Mouse (Mus musculus) forebrain, embryonic 11.5 days (tissue): ENCODE measurements at regions not wholly inside any gene's neighbourhood (a gene's known extent, or its start where the extent isn't known, plus 50 kb on each side); places are given as distances from the start of the nearest gene placed in this dataset.

ENCODE experiments used
- ATAC-seq: fragments of 200-750 bp; cut with Nextera tagmentation; replicated peaks from 2 replicates; pipeline ENCODE4 v1.8.0; 2017; ENCODE audit warnings: moderate TSS enrichment; ENCODE audit not compliant: low FRiP score
- DNase-seq: peaks from one replicate; pipeline ENCODE4 v3.0.0-alpha.2; 2017; ENCODE audit warnings: low spot score
- H3K27ac ChIP-seq: fragments of 300-500 bp; sonication (generic); 2 replicates; pipeline ENCODE4 v1.5.1; 2014; ENCODE audit warnings: low read depth, low read length
- H3K27me3 ChIP-seq: fragments of 300-500 bp; sonication (generic); 2 replicates; pipeline ENCODE4 v1.6.1; 2014; ENCODE audit warnings: mild to moderate bottlenecking, low read length, mixed read lengths; ENCODE audit not compliant: control insufficient read depth, insufficient read depth
- H3K36me3 ChIP-seq: fragments of 300-500 bp; sonication (generic); 2 replicates; pipeline ENCODE4 v1.6.1; 2014; ENCODE audit warnings: mild to moderate bottlenecking, low read length, moderate library complexity, mixed read lengths; ENCODE audit not compliant: control insufficient read depth, insufficient read depth
- H3K4me1 ChIP-seq: fragments of 300-500 bp; sonication (generic); replicated peaks from 2 replicates; pipeline ENCODE4 v1.6.1; 2014; ENCODE audit warnings: low read length, mixed read lengths; ENCODE audit not compliant: control insufficient read depth, insufficient read depth
- H3K4me2 ChIP-seq: fragments of 300-500 bp; sonication (generic); 2 replicates; pipeline ENCODE4 v1.6.1; 2014; ENCODE audit warnings: low read depth, mild to moderate bottlenecking, low read length, moderate library complexity, mixed read lengths; ENCODE audit not compliant: severe bottlenecking
- H3K4me3 ChIP-seq: fragments of 300-500 bp; sonication (generic); 2 replicates; pipeline ENCODE4 v1.5.1; 2014; ENCODE audit warnings: low read depth, low read length
- H3K9ac ChIP-seq: fragments of 300-500 bp; sonication (generic); 2 replicates; pipeline ENCODE4 v1.6.1; 2014; ENCODE audit warnings: low read length
- H3K9me3 ChIP-seq: fragments of 300-500 bp; sonication (generic); 2 replicates; pipeline ENCODE4 v1.6.1; 2016; ENCODE audit warnings: low read length, mixed read lengths; ENCODE audit not compliant: control insufficient read depth
- WGBS: fragments of 180-500 bp; shearing (Covaris S2); extraction: QIAGEN DNeasy Blood & Tissue Kit; methylation state at CpG from one replicate; pipeline ENCODE4 v1.1.7; 2014; 5-methylcytosine and 5-hydroxymethylcytosine counted together

- no peak overlapping the region for H3K9ac ChIP-seq
- no peaks in the 10 kb centered on the region for H3K4me1 ChIP-seq
- H3K27ac ChIP-seq: no peak overlapping the region
- no peak for DNase-seq
- ATAC-seq: no peak
- no peak overlapping the region for H3K4me3 ChIP-seq
- WGBS: 89% methylated on average over 9 of the region's 9 CpGs
- no peaks in the 10 kb centered on the region for H3K9me3 ChIP-seq
- H3K4me2 ChIP-seq: no peak overlapping the region
- no peaks in the 10 kb centered on the region for H3K27me3 ChIP-seq
- H3K36me3 ChIP-seq: no peaks in the 10 kb centered on the region
These were observed 479.8 kb downstream of the Tmem182 start for GRCm38 (mm10) chr1:41285221-41285620.

- Histone ChIP-seq H3K4me1 (no peaks in the 10 kb centered on the region), H3K9me3 (no peaks in the 10 kb centered on the region), H3K4me2 (no peak overlapping the region), H3K36me3 (no peaks in the 10 kb centered on the region), H3K9ac (no peak overlapping the region), H3K27me3 (no peaks in the 10 kb centered on the region), H3K4me3 (no peak overlapping the region), H3K27ac (no peak overlapping the region)
- 94% methylated on average over 9 of the region's 9 CpGs for WGBS
- DNase-seq (no peak), ATAC-seq (no peak)
These were observed 480.8 kb downstream of the Tmem182 start for GRCm38 (mm10) chr1:41286221-41286620.

GRCm38 (mm10) chr1:41326861-41327480, 521.6 kb downstream of the Tmem182 start:
- Histone ChIP-seq H3K4me2 (no peak overlapping the region), H3K9me3 (no peaks in the 10 kb centered on the region), H3K27ac (0 out of 2 replicates have a peak overlapping the region, but pooled peaks have one; percentile 14), H3K27me3 (no peaks in the 10 kb centered on the region), H3K4me1 (0 out of 2 replicates have a peak, but pooled peaks cover 2% of the 10 kb centered on the region), H3K36me3 (no peaks in the 10 kb centered on the region), H3K9ac (no peak overlapping the region), H3K4me3 (no peak overlapping the region)
- no peak for DNase-seq
- peak; percentile 70 for ATAC-seq
- WGBS: 16% methylated on average over 3 of the region's 3 CpGs

DNA sequence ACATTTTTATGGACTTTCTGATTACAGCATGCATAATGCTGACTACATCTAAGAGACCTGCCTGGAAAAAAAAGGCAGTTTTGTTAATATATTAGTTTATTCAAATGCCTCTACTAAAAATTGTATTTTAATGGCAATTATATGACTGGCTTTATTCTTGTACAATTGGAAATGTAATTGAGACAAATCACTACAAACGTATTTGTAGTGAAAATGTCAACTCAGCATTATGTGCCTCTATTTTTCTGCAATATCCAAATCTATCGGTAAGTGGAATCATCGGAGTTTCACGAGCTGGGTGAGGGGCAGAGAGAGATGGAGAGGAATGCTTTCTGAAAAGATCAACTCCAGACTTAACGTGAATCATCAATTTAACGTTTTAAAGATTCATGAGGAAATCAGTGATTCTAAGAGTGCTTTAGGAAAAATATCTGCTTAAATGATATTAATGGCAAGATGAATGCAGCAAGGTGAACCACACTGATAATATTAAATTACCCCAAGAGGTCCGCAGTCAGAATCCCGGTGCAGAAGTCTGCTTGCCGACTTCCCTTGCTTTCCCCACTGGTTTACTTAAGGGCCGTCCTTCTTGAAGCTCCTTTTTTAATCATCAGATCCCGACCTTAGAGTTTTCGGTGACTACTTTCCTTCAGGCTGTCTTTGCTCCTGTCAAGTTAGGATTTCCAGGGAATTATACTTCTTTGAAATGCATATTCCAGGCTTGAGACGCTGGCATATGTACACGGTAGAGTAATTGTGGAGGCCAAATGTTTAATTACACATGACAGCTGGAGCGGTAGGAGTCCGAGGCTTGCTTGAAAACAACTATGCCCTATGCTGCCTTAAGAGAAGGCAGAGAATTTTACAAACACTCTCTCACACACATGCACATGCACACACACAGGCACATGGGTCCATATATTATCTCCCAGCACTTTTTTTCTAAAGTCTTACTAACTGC, 544.7 kb downstream of the Tmem182 start:
- H3K36me3 ChIP-seq: no peaks in the 10 kb centered on the region
- DNase-seq: no peak
- H3K4me3 ChIP-seq: no peak overlapping the region
- no peak overlapping the region for H3K9ac ChIP-seq
- ATAC-seq: no peak
- 75% methylated on average over 16 of the region's 16 CpGs for WGBS
- H3K9me3 ChIP-seq: no peaks in the 10 kb centered on the region
- H3K4me2 ChIP-seq: no peak overlapping the region
- no peak overlapping the region for H3K27ac ChIP-seq
- no peaks in the 10 kb centered on the region for H3K27me3 ChIP-seq
- no peaks in the 10 kb centered on the region for H3K4me1 ChIP-seq

DNA sequence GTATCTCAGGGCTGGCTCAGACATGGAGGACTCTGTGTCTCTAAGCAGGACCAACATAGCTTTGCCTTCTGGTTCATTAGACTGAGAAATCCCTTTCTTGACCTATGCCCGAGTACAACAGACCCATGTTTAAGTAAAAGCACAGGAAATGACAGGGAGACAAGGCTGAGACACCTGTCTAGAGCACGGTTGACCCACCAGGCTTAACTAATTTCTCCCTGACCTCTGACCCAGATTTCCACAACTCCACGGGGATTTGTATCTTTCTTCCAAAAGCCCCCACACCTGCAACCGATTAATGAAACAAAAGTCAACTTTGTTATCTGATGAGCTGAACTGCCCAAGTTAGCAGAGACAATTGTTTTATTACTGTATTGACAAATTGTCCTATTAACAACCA, 553.7 kb downstream of the Tmem182 start:
- H3K4me1 ChIP-seq: no peaks in the 10 kb centered on the region; the same call in 1 of the 2 replicates
- ATAC-seq: no peak
- no peak overlapping the region for H3K4me3 ChIP-seq
- no peaks in the 10 kb centered on the region for H3K9me3 ChIP-seq
- H3K4me2 ChIP-seq: no peak overlapping the region
- H3K36me3 ChIP-seq: no peaks in the 10 kb centered on the region
- no peak overlapping the region for H3K27ac ChIP-seq
- WGBS: 8% methylated on average over 4 of the region's 4 CpGs
- no peak for DNase-seq
- H3K27me3 ChIP-seq: no peaks in the 10 kb centered on the region
- H3K9ac ChIP-seq: no peak overlapping the region

- Histone ChIP-seq H3K4me1 (no peaks in the 10 kb centered on the region; the same call in 1 of the 2 replicates), H3K27me3 (no peaks in the 10 kb centered on the region), H3K27ac (no peak overlapping the region), H3K36me3 (no peaks in the 10 kb centered on the region), H3K4me3 (no peak overlapping the region), H3K9me3 (no peaks in the 10 kb centered on the region), H3K9ac (no peak overlapping the region), H3K4me2 (no peak overlapping the region)
- WGBS: 84% methylated on average over 3 of the region's 3 CpGs
- no peak for DNase-seq
- ATAC-seq: no peak
These were observed 556.1 kb downstream of the Tmem182 start for GRCm38 (mm10) chr1:41361512-41361911.

DNA sequence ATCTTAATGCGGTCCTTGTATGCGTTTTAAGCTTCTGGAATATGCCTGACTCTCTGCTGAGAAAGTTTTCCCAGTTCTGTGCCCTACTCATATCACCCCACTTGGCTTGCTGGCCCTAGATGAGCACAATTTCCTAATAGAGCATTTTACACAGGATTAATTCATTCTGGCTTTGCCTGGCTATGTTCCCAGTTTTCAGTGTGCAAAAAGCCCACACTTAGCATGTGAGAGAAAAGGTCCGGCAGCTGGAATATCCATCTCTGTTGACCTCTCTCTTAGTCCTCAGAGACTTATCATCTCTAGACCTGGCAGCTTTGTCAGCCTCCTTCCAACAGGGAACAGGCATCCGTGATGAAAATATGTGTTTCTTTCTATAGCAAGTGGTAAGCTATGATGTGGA, 574.6 kb downstream of the Tmem182 start:
- no peaks in the 10 kb centered on the region for H3K36me3 ChIP-seq
- ATAC-seq (no peak), DNase-seq (no peak)

DNA sequence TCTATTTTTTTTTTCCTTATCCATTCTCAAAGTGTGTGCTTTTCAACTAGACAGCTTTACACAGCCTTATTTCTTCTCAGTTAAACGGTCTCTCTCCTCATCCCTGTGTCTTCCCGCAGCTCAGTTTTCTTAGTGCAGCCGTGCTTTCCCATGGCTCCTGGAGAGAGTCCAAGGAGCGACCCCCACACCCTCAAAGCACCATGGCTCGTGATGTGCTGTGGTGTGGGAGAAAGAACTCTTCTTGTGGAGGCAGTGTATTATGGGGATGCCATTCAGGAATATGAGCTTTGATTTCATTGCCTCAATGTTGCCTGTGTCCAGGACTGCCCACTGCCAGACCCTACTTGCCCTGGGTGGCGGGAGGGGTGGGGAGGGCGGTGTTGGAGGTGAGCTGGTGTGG, 576.1 kb downstream of the Tmem182 start:
- no peaks in the 10 kb centered on the region for H3K27me3 ChIP-seq
- 79% methylated on average over 7 of the region's 7 CpGs for WGBS
- H3K9me3 ChIP-seq: no peaks in the 10 kb centered on the region
- no peak overlapping the region for H3K4me2 ChIP-seq
- H3K36me3 ChIP-seq: no peaks in the 10 kb centered on the region
- ATAC-seq (no peak), DNase-seq (no peak)
- H3K4me1 ChIP-seq: peaks cover 2% of the 10 kb centered on the region; the same call in 1 of the 2 replicates
- no peak overlapping the region for H3K9ac ChIP-seq
- no peak overlapping the region for H3K27ac ChIP-seq
- H3K4me3 ChIP-seq: no peak overlapping the region

More for the DNA sequence above, 574.6 kb downstream of the Tmem182 start:
- no peak overlapping the region for H3K9ac ChIP-seq
- WGBS: 91% methylated on average over 4 of the region's 4 CpGs
- no peak overlapping the region for H3K27ac ChIP-seq
- no peak overlapping the region for H3K4me3 ChIP-seq
- H3K9me3 ChIP-seq: no peaks in the 10 kb centered on the region
- no peak overlapping the region for H3K4me2 ChIP-seq
- peaks cover 2% of the 10 kb centered on the region; the same call in 1 of the 2 replicates for H3K4me1 ChIP-seq
- no peaks in the 10 kb centered on the region for H3K27me3 ChIP-seq
